Mouse (Mus musculus) megakaryocyte, embryonic 14.5 days (primary cell): ENCODE measurements around the gene Usp25.

Source experiments
- FLI1 ChIP-seq: IDR thresholded peaks from 2 replicates; pipeline ENCODE4 v1.6.1; 2012; ENCODE audit warnings: low read length, inconsistent platforms, mixed read lengths
- GATA1 ChIP-seq: IDR thresholded peaks from 3 replicates; pipeline ENCODE4 v1.6.1; 2012; ENCODE audit warnings: mixed read lengths, low read length, inconsistent platforms, borderline replicate concordance

DNA sequence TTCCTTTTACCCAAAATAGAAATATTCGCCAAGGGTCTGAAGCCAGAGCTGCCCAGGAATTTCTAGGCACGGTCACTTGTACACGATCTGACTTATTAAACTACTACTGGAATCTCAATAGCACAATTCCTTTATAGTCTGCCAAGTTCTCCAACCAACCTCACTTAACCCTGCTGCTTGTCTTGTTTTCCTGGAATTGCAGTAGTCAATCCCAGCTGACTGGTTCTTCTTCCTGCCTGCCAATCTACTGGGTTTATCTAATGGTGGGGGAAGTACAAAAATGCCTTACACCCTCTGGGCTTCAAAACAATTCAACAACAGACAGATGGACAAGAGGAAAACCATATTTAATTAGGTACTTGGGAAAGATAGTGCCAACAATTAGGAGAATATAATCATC is 9.6 kb upstream of the Usp25 start:
- TF ChIP-seq GATA1 (no peak), FLI1 (no peak)
